Mouse (Mus musculus): Measurements from ENCODE around the gene Hist2h2ab.
A peak's percentile ranks its signal among the peaks of the same experiment; 100 is the strongest.
"Not testable (repeated sequence)": the region's sequence is repeated elsewhere in the genome, so short reads cannot be mapped to it uniquely, and the experiment has no call there.

Hist2h2ab gene

DNA sequence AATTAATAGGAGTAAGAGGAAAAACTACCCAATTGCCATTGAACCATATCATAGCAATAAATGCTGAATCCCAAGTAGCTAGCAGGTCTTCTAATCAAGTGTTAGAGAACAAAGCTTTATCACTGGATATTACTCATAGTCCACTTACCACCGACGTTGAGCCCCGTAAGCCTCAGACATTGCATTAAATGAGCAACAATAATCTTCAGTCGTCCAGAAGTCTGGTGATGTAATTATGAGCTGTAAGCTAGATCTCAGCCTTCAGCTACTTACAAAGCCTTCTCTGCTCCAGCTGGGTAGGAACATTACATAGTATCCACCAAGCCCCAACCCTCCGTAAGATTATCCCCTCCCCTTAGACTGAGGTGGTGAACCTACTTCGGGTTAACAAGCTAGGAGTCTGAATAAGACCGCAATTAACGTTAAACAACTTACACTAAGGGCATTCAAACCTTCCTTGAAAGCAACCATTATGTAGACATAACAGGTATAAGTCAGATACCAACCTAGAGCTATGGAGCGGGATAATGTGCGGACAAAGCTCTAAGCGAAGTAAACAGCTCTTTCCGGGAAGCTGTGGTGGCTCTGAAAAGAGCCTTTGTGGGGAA is 18.3 kb downstream of the Hist2h2ab start:
- DNase-seq (ENCODE audit: low spot score), result no peak

DNA sequence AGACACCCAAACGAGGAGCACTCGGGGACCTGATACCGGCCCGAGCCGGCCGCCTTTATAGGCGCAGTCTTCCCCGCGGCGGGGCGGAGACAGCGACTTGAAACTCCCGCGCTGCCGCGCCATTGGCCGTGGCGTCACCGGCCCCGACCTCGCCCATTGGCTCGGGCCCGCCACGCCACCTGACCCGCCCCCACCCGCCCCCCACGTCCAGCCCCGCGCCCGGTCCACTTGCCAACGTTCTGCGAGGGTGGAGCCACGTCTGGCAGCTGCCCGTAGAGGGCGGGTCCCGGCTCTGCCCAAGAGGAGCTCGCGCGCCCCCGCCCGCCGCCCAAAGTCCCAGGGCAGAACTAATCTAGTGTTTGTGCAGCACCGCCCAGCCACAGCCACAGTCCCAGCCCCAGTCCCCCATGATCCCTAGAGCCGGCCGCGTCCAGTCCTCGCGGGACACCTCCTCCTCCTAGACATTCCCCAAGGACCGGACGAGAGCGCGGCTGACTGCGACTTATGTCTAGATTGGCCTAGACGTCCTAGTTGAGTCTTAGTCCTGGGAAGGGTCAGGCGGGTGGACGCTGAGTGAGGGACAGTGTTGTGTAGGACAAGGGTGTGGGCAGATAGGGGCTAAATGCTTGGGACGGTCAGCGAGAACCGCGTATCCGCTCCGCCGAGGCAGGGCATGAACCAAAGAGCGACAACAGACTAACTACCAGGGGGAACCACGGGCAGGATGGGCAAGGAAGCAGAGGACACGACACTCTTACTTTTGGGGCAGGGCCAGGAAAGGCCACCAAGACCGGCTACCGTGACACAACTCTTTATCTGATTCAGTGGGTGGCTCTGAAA is 19.5 kb downstream of the Hist2h2ab start, which contains the start of gene Hist2h3c2:
TSS of gene Hist2h3c2 (minus strand) at position 174 of the 840 bp plus-strand sequence.
- DNase-seq (ENCODE audit: low spot score), result not testable (repeated sequence)

DNA sequence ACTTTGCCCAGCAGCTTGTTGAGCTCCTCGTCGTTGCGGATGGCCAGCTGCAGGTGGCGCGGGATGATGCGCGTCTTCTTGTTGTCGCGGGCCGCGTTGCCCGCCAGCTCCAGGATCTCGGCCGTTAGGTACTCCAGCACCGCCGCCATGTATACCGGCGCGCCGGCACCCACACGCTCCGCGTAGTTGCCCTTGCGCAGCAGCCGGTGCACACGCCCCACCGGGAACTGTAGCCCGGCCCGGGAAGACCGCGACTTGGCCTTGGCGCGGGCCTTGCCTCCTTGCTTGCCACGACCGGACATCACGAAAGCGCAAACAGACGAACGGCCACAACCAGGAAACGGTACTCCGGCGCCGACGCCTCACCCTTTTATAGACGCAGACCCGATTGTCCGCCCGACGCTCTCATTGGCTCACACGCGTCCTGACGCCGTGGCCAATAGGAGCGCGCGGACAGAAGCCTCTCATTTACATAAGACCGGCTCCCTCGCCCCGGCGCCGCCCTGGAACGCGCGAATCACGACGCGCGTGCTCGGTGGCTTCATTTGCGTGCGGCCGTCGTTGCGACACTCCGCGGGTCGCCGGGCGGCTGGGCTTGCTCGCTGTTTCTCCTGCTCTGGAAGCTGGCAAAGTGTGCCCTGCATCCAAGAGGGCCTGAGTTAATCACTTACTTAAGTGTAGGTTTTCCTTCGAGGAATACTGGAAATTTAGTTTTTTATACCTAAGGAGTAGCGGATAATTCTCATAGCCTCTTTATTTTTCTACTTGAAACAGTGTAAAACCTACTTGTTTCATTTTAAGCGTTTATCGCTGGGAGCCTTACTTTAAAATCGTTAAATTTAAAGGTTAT is 20.5 kb downstream of the Hist2h2ab start, which contains the start of gene Hist2h2aa2:
TSS of gene Hist2h2aa2 (minus strand) at position 328 of the 850 bp plus-strand sequence.
- DNase-seq (ENCODE audit: low spot score), result peak; percentile 85

DNA sequence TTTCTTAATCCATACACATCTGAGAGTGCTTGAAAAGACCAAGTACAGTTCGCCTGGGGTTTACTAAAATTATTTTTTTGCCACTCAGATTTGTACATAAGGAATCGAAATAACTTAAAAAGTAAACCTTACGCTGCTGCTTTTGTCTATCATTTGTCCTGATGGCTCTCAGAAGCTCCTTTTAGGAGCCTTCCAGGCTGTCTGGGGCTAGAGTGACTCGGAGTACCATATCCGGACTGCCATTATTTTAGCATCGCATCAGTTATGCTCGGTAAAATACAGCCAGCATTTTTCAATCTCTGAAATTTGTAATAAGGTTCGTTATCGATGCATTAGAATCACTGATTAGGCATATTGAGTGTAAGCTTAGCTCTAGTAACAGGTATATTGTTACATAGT is 21.1 kb downstream of the Hist2h2ab start:
- no peak for DNase-seq (ENCODE audit: low spot score)

DNA sequence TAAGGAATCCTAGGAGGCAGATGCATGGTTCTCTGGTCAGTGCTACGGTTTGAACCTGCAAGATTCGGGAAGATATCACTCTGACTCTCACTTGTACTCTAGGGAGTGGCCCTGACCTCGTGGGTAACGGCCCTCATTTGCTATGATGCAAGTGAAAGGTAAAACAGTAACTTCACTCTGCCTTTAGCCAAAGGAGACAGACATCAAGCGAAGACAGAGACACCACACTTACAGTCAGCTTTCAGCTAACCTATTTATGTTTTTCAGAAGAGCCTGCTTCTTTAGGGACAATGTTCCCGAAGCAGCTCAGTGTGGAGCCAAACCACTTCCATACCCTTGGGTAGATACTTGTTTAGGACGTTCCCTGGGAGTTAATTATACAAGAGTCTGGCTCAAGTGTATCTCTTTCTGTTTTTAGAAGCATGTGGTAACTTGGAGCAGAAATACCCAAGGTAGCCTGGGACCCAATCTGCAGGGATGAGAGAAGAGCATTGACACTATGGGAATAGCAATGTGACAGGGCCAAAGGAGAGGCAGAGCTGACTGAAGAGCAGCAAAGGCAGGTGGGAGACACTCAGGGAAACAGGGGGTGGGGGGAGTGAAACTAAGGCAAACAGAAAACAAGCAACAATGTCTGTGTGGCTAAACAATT is 24.4 kb downstream of the Hist2h2ab start:
- no peak for DNase-seq (ENCODE audit: low spot score)

DNA sequence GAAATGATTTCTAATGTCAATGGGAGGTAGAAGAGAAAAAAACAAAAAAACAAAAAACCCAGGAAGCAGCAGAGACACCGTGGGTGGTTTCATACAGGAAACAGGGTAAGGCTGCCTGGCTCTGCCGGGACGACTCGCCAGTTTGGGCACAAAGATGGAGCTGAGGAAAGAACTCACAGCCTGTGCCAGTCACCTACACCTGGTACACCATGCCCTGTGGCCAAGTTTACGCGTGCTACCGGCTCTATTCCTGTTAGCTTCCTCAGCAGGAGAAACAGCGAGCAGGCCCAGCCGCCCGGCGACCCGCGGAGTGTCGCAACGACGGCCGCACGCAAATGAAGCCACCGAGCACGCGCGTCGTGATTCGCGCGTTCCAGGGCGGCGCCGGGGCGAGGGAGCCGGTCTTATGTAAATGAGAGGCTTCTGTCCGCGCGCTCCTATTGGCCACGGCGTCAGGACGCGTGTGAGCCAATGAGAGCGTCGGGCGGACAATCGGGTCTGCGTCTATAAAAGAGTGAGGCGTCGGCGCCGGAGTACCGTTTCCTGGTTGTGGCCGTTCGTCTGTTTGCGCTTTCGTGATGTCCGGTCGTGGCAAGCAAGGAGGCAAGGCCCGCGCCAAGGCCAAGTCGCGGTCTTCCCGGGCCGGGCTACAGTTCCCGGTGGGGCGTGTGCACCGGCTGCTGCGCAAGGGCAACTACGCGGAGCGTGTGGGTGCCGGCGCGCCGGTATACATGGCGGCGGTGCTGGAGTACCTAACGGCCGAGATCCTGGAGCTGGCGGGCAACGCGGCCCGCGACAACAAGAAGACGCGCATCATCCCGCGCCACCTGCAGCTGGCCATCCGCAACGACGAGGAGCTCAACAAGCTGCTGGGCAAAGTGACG is 25.6 kb downstream of the Hist2h2ab start, which contains the start of gene Hist2h2aa1:
TSS of gene Hist2h2aa1 (plus strand) at position 495 of the 884 bp plus-strand sequence.
- peak; percentile 80 for DNase-seq (ENCODE audit: low spot score)

DNA sequence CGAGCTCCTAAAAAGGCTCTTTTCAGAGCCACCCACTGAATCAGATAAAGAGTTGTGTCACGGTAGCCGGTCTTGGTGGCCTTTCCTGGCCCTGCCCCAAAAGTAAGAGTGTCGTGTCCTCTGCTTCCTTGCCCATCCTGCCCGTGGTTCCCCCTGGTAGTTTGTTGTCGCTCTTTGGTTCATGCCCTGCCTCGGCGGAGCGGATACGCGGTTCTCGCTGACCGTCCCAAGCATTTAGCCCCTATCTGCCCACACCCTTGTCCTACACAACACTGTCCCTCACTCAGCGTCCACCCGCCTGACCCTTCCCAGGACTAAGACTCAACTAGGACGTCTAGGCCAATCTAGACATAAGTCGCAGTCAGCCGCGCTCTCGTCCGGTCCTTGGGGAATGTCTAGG is 26.4 kb downstream of the Hist2h2ab start:
- DNase-seq (ENCODE audit: low spot score), result not testable (repeated sequence)

DNA sequence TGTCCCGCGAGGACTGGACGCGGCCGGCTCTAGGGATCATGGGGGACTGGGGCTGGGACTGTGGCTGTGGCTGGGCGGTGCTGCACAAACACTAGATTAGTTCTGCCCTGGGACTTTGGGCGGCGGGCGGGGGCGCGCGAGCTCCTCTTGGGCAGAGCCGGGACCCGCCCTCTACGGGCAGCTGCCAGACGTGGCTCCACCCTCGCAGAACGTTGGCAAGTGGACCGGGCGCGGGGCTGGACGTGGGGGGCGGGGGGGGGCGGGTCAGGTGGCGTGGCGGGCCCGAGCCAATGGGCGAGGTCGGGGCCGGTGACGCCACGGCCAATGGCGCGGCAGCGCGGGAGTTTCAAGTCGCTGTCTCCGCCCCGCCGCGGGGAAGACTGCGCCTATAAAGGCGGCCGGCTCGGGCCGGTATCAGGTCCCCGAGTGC is 26.8 kb downstream of the Hist2h2ab start, which contains the start of gene Hist2h3c1:
TSS of gene Hist2h3c1 (plus strand) at position 259 of the 430 bp plus-strand sequence.
- DNase-seq (ENCODE audit: low spot score), result not testable (repeated sequence)

DNA sequence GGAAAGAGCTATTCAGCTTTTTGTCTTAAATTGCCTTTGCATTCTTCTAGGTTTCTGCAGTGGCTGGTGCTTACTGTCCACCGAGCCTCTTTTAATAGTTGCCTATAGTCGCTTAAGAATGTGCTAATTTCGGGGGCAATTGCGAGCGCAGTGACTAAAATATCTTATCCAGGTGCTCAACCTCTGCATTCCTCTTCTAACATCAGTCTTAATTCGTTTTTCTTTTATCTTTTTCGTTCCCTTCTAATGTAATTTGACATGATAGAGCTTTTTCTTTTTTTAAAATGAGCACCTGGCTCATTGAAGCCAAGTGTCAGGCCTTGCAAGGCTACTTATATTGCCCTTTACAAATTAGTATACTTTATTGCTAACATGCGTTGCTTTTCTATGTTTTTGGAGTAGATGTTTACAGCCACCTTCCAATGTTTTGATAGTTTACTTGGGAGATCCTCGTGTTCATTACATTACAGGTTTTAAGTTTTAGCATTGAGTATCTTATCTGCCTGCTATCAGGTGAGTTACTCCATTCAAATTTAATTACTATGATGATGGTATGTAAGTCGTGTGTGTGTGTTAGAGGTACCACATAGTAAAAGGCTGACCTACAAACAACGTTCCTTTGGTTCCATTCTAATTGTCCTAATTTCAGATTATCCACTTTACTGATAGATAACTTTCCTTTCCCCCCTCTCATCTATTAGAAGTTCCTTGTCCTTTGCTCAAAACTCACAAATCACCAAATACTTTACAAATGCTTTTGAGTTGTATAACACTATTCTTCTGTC is 27.9 kb downstream of the Hist2h2ab start:
- DNase-seq (ENCODE audit: low spot score), result no peak

DNA sequence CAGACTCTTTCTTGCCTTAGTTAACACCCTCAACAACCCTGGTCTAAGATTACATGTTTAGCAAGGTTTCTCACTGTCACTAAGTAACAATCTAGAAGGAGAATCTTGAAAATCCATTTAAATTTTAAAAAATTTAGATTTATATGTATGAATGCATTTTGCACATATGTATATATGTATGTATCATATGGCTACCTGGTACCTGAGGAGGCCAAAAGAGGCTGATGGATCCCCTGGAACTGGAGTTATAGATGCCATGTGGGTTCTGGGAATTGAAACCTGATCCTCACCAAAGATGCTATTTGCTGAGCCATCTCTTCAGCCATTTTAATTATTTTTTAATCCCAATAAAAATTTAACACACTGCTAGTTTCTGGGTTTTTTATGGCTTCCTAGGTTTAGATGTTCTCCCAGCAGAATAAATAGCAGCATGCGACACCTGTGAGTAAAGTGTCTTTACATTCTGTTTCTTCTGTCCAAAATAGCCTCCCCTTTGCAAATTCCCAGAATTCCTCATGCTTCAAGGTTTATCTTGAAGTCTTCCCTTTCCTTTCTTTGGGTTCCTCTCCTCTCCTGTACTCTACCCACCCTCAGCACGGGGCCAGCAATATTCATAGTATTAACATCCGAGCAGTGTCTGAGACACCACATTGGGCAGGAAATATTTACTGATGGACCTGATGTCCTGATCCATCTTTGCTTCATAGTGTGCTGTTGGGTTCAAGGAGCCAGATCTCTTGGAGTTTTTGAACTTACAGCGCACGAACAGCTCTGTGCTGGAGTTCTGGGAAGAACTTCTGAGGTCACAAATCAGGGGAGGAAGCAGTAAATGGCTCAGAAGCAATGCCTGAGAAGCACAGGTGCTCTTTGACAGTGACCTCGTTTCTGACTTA is 28.7 kb downstream of the Hist2h2ab start:
- DNase-seq (ENCODE audit: low spot score), result no peak

DNA sequence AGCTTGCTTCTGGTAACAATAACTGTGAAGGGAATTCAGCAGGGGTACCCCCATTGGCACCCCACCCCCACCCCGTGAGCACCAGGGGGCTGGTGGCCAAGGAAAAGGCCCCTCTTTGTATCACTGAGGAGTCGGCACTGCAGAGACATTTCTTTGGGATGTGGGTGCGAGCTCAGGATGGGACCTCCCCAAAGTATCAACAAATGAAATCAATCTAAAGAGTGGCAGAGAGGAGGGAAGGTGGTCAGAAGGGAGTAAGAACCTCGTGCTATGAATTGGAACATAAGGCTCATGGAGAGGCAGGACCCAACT is 29.3 kb downstream of the Hist2h2ab start:
- DNase-seq (ENCODE audit: low spot score), result no peak

DNA sequence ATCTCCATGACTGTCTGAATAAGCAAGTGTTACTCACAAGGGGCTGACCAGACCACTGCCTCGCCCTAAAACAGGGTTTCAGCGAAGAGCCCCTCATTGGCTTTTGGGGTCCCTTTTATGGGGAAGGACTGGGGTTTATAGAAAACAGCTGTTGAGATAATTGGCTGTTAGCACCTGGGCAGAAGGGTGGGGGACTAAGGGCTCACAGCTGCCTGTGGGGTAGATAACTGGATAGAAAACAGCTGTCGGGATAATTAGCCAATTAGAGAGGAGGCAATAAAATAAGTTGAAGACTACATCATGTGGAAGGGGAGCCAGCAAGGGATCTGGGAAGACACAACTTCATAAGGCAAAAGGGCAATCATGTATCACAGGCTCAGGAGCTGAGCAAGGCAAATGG is 31.2 kb downstream of the Hist2h2ab start:
- DNase-seq (ENCODE audit: low spot score), result no peak

DNA sequence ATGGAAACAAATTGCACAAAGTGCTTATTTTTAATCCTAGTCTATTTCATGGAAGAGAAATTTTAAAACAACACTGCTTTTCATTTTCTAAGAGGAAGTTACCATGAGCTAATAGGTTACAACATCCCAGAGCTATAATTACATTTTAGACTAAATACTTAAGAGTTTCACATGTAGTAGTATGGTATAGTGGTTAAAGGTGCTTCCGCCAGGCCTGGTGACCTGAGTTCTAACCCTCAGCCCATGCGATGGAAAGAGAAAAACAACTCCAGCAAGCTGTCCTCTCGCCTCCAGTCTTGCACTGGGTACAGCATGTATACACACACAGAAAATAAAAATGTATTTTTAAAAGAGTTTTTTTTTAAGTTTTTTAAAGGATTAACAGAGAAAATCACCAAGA is 32.1 kb downstream of the Hist2h2ab start:
- no peak for DNase-seq (ENCODE audit: low spot score)

DNA sequence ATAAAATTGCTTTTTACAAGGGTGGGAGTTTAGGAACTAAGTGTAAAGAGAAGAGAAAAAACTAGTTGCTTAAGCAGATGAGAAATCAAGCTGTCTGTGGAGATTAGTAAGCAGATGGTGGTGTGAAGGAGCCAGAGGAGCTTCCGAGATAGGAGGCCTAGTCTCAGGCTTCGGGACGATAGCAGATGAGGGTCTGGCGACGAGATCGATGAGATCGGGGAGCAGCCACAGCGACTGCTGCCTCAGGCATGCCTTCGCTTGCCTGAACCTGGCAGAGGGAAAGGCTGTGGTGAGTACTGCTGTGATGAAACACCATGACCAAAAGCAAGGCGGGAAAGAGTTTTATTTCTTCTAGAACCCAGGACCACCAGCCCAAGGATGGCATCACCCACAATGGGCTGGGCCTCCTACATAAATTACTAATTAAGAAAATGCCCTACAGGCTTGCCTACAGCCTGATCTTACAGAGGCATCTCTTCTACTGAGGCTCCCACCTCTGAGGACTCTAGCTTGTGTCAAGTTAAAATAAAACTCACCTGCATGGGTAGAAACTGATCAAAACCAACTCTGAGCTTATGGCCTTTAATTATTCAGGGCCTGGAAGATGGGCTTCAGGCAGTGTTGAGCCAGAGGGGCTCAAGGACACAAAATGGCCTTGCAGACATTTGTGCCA is 35.2 kb downstream of the Hist2h2ab start:
- no peak for DNase-seq (ENCODE audit: low spot score)

DNA sequence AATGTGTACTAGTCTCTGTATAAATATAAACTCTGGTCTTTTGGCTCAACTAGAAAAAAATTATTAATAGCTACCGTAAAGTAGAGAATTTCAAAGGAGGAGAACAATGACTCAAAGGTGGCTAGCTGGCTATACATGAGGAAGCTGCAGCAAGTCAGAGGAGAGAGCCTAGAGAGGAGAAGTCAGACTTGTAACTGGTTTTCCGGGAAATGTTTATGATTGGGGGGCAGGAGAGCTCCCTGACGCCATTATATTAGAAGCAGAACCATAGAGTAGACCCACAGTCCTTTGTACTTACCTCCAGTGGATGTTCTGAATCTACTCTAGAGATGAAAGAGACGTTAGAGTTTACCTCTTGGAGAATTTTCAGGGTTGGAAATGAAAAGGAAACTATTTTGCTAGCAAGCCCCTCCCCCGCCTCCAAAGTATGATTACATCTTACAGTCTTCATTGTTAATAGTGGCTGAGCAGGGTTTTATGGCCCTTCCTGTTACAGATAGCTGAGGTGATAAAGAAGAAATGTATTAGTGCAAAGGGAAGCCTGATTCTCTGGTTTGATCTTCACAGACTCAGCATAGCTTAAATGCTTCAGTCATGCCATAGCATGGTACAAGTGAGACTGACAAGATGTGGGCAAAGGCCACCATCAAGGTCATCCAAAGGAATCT is 36.4 kb downstream of the Hist2h2ab start:
- DNase-seq (ENCODE audit: low spot score), result no peak

DNA sequence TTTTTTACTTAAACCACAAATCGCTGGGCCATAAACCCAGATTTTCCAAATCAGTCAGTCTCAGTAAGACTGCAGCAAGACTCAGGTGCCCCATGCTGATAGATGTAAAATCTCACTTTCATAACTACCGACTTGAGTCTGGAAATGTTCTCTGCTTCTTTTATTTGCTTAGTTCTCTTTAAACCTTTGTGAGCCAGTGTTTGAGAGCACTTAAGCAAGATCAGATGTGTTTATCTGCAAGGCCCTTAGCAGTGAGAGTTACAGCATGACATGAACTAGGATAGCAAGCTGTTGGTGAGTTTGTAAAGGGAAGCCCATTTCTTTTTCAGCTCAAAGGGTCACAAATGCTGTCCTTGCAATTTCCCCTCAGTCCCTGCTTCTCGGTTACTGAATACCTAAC is 37.5 kb downstream of the Hist2h2ab start:
- no peak for DNase-seq (ENCODE audit: low spot score)

DNA sequence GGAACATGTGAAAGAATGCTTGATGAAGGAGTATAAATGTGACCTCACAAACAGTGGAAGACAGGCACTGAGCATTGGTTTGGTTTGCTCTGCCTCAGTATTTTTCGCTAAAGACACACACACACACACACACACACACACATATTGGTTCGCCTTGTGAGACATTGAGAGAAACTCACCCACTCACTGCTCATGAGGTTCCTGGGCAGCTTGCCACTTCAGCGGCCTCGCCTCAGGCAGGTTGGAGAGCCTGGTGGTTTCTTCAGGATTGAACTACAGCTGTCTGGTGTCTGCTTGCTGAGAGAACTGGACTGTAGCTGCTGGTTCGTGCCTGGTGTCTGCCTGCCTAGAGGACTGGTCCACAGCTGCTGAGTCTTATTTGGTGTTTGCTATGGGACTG is 40.6 kb downstream of the Hist2h2ab start:
- no peak for DNase-seq (ENCODE audit: low spot score)

DNA sequence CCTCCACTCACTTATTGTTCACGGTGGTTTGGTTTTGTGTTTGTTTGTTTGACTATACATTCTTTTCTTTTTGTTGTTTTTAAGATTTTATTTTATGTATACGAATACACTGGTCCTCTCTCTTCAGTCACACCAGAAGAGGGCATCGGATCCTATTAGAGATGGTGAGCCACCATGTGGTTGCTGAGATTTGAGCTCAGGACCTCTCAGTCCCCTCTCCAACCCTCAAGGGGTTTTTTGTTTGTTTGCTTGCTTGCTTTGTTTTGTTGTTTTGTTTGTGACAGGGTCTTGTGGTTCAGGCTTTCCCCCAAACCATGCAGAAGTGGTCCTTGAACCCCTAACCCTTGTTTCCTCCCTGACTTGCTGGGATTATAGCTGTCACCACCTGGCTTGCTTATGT is 42.0 kb downstream of the Hist2h2ab start:
- DNase-seq (ENCODE audit: low spot score), result no peak

All from left cerebral cortex, adult 11 months (tissue).